Mouse (Mus musculus) bone marrow, adult 2 months (tissue): ENCODE results near the gene Rnf26.

Experiments
- CTCF ChIP-seq: fragments of 200-500 bp; IDR thresholded peaks from 2 replicates; pipeline ENCODE4 v1.5.1; 2011; ENCODE audit warnings: low read length, control low read depth; ENCODE audit not compliant: control insufficient read depth, insufficient read depth
- POLR2A ChIP-seq: fragments of 200-500 bp; IDR thresholded peaks from 2 replicates; pipeline ENCODE4 v1.6.1; 2011; ENCODE audit warnings: low read depth, mild to moderate bottlenecking, control low read depth, low read length, borderline replicate concordance; ENCODE audit not compliant: control insufficient read depth

DNA sequence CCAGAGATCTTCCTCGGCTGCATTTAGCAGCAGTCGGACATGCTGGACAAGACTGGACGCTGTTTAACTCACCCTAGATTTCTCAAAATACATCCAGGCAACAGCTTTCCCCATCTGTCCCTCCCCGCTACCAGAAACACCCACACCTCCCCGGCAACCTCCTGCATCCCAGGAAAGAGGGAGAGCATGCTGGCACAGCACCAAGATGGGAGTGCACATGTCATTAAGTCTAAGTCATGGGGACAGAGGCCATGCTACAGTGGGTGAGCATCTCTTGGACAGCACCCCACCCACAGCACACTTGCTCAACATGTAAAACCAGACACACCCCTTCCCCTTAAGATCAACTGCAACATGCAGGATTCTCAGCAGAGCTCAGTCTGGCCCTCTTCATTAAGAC lies 32.4 kb downstream of the Rnf26 start:
- TF ChIP-seq POLR2A (no peak), CTCF (no peak)
